Comparison of ENCODE assay signal across 26 mouse cellular contexts in genomic region chr5:112211911-112212310, GRCm38 (mm10). TPM values are rescaled to one million over a fixed set of nuclear protein-coding genes. Genes with fewer than 3 reads are reported as not detected.
"Had no signal": no experiment of that assay in that cellular context is flagged by ENCODE, and none has a peak within 500 bp of the region (broad histone marks: within the 10 kb centered on the region; RNA-seq: fewer than 3 reads in every experiment).

No protein-coding gene starts in this region.

- H3K27ac ChIP-seq: heart, embryonic 13.5 days; heart, embryonic 15.5 days; hindbrain, embryonic 15.5 days; hindbrain, postnatal 0 days; intestine, embryonic 15.5 days; layer of hippocampus, adult 2 months; left cerebral cortex, adult 2 months; limb, embryonic 10.5 days; limb, embryonic 12.5 days had no signal

- H3K9ac ChIP-seq: heart, embryonic 13.5 days; heart, embryonic 15.5 days; hindbrain, embryonic 12.5 days; hindbrain, embryonic 15.5 days; intestine, embryonic 15.5 days; limb, embryonic 12.5 days had no signal

- H3K4me3 ChIP-seq: heart, embryonic 13.5 days; heart, embryonic 15.5 days; hindbrain, embryonic 12.5 days; hindbrain, embryonic 15.5 days; intestine, embryonic 15.5 days; layer of hippocampus, adult 2 months; left cerebral cortex, adult 2 months; limb, embryonic 10.5 days; limb, embryonic 12.5 days had no signal

- DNase-seq: gastrocnemius, postnatal 14 days; gastrocnemius, postnatal 36 days; heart, adult 18-20 months; heart, postnatal 14 days; heart, postnatal 36 days; kidney, adult 18-20 months; kidney, adult 8-10 months; kidney, postnatal 10 days; kidney, postnatal 25 days; kidney, postnatal 4 days; liver had no signal

- ATAC-seq: hindbrain, postnatal 0 days; inflammation-experienced regulatory T-cells, adult 6 months; intestine, embryonic 15.5 days; intestine, postnatal 0 days had no signal

- H3K36me3 ChIP-seq: heart, embryonic 13.5 days; heart, embryonic 15.5 days; hindbrain, embryonic 12.5 days; hindbrain, embryonic 15.5 days; intestine, embryonic 15.5 days; limb, embryonic 10.5 days; limb, embryonic 12.5 days had no signal

- H3K27me3 ChIP-seq: hindbrain, embryonic 12.5 days; hindbrain, embryonic 15.5 days; intestine, embryonic 15.5 days had no signal

- H3K4me2 ChIP-seq: heart, embryonic 11.5 days; heart, embryonic 13.5 days; heart, embryonic 15.5 days; hindbrain, embryonic 12.5 days; hindbrain, embryonic 15.5 days; intestine, embryonic 15.5 days; limb, embryonic 12.5 days; liver, embryonic 11.5 days had no signal

- H3K9me3 ChIP-seq: heart, embryonic 13.5 days; heart, embryonic 15.5 days; hindbrain, embryonic 12.5 days; hindbrain, embryonic 15.5 days; intestine, embryonic 15.5 days; limb, embryonic 10.5 days; limb, embryonic 12.5 days had no signal

RNA-seq across cellular contexts. Expression of gene Cryba4, which starts 40.4 kb away (rescaled TPM):
- total RNA-seq: hematopoietic stem cell, adult 5-6 weeks had no signal

RNA-seq across cellular contexts. Expression of gene Crybb1, which starts 43.7 kb away (rescaled TPM):
- total RNA-seq: hematopoietic stem cell, adult 5-6 weeks had no signal
- polyA plus RNA-seq: heart, embryonic 11.5 days; limb, embryonic 10.5 days had no signal
